Mouse (Mus musculus) embryo, embryonic 9.5 days (tissue): Measurements from ENCODE around the gene Apoa1.

ENCODE experiments used
- DNase-seq: peaks from one replicate; pipeline ENCODE4 v3.0.0-alpha.2; 2017; ENCODE audit errors: extremely low spot score

The Apoa1 gene

GRCm38 (mm10) chr9:46215338-46216322 is 12.8 kb upstream of the Apoa1 start:
- no peak for DNase-seq

- no peak for DNase-seq
Measured at GRCm38 (mm10) chr9:46216744-46217470, 11.5 kb upstream of the Apoa1 start.

- no peak for DNase-seq
Measured at GRCm38 (mm10) chr9:46218176-46218575, 10.2 kb upstream of the Apoa1 start.

- DNase-seq: no peak
Measured at GRCm38 (mm10) chr9:46223090-46223489, 5.3 kb upstream of the Apoa1 start.

GRCm38 (mm10) chr9:46224101-46224500 is 4.3 kb upstream of the Apoa1 start:
- DNase-seq: no peak

GRCm38 (mm10) chr9:46224945-46225660 is 3.3 kb upstream of the Apoa1 start:
- DNase-seq: no peak

GRCm38 (mm10) chr9:46227064-46227614 is 1.2 kb upstream of the Apoa1 start:
- DNase-seq: no peak

GRCm38 (mm10) chr9:46229573-46230449 is 1.4 kb downstream of the Apoa1 start:
- peak; percentile 84 for DNase-seq

GRCm38 (mm10) chr9:46230450-46230975 is 2.1 kb downstream of the Apoa1 start:
- DNase-seq: no peak

GRCm38 (mm10) chr9:46235196-46235595 is 6.8 kb downstream of the Apoa1 start:
- DNase-seq: no peak

- no peak for DNase-seq
Measured at GRCm38 (mm10) chr9:46235596-46235648, 7.0 kb downstream of the Apoa1 start, which contains the start of gene Apoc3. Apoc3 (minus strand) TSS chr9:46235636.

- no peak for DNase-seq
Measured at GRCm38 (mm10) chr9:46235649-46236048, 7.3 kb downstream of the Apoa1 start.

GRCm38 (mm10) chr9:46238850-46239249 is 10.5 kb downstream of the Apoa1 start:
- no peak for DNase-seq

- DNase-seq: no peak
Measured at GRCm38 (mm10) chr9:46240526-46241153, 12.3 kb downstream of the Apoa1 start, which contains the start of gene Apoa4. Apoa4 (plus strand) TSS chr9:46240696.

- no peak for DNase-seq
Measured at GRCm38 (mm10) chr9:46241818-46242217, 13.4 kb downstream of the Apoa1 start.

- DNase-seq: no peak
Measured at GRCm38 (mm10) chr9:46243122-46243521, 14.7 kb downstream of the Apoa1 start.

GRCm38 (mm10) chr9:46243584-46243983 is 15.2 kb downstream of the Apoa1 start:
- DNase-seq: no peak

GRCm38 (mm10) chr9:46246752-46247324 is 18.5 kb downstream of the Apoa1 start:
- peak; percentile 80 for DNase-seq

GRCm38 (mm10) chr9:46256177-46256576 is 27.8 kb downstream of the Apoa1 start:
- DNase-seq: no peak
